Mouse (Mus musculus): ENCODE results near the gene Klrb1c. TPM values are rescaled to one million over a fixed set of nuclear protein-coding genes. Genes with fewer than 3 reads are reported as not detected.
"Not testable (repeated sequence)": the region's sequence is repeated elsewhere in the genome, so short reads cannot be mapped to it uniquely, and the experiment has no call there.

The Klrb1c gene
- polyA plus RNA-seq (2012; rRNA removed) = 29.7 and 72.7 TPM in 2 replicates

GRCm38 (mm10) chr6:128789115-128789514 is at the start of gene Klrb1c:
Gene Klrb1c (minus strand): TSS chr6:128789215.
- DNase-seq (ENCODE audit: low read depth) = no peak

DNA sequence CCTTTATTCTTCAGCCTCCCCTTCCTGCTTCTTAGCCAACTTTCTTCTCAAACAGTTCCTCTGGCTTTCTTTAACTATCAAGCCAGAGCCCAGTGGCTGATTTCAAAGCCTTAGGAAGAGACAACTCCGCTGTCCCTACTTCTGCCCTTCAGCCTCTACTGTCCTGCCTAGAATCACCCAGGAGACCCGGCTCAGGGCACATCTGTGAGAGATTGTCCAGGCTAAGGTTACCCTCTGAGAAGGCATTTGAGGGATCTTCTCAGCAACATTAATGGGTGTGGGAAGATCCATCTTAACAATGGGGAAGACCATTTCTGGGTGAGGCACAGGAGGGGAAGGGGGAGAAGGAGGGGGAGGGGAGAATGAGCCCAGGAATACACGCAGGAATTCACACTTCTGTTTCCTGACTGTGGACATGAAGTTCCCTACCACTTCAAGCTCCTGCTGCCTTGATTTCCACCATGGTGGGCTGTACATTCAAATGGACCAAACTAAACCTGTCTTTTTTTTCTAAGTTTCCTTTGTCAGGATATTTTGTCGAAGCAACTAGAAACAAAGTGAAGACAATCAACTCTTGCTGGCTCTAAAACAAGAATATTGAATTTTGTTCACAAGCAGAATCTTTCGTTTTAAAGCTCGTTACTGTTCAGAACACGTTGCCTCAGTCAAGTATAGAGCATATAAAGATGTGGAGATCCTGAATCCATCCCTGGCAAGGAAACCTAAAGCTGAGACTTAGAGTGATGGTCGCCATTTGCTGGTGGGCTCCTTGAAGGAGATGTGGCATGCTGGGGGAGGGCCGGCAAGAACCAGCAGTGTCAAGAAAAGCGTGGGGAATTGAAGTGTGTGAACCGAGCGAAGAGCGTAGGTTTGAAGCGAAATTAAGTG is 48.7 kb upstream of the Klrb1c start:
- no peak for DNase-seq (ENCODE audit: low read depth)

DNA sequence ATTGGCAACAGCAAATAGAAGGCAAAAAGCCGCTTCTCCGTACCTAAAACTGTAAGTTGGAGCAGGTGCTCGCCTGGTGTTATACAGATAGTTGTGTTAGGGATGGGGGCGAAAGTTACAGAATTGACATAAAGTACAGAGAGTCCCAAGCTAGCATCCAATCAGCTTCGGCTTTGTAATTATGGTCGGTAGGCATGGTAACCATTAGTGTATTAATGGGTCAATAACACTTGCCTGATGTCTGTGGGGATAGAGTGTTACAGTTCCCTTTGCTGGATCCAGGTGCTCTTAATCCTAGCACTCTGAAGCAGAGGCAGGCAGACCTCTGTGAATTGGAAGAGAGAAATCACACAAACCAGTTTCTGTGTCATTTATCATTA is 47.9 kb upstream of the Klrb1c start:
- no peak for DNase-seq (ENCODE audit: low read depth)

- no peak for DNase-seq (ENCODE audit: low read depth)
These were observed 47.4 kb upstream of the Klrb1c start for GRCm38 (mm10) chr6:128836191-128836954.

DNA sequence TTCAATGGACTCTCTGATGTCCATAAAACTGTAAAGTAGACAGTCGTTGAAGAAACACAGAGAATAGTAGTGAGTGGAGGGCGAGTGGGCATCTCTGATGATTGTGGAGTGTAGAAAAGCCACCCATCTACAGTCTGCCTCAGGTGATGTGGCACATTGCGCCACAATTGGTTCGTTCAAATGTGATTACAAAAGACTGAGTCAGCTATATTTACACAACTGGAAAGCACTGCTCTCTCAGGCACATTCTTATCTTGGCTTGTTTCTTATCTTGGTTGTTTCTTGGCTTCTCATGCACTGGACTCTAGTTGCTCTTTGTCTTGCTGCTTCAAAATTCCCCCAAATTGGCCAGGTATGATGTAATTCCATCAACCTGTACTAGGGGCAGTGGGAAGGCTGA is 46.6 kb upstream of the Klrb1c start:
- no peak for DNase-seq (ENCODE audit: low read depth)

- no peak for DNase-seq (ENCODE audit: low read depth)
These were observed 44.0 kb upstream of the Klrb1c start for GRCm38 (mm10) chr6:128833046-128833445.

GRCm38 (mm10) chr6:128829837-128830236 is 40.8 kb upstream of the Klrb1c start:
- no peak for DNase-seq (ENCODE audit: low read depth)

DNA sequence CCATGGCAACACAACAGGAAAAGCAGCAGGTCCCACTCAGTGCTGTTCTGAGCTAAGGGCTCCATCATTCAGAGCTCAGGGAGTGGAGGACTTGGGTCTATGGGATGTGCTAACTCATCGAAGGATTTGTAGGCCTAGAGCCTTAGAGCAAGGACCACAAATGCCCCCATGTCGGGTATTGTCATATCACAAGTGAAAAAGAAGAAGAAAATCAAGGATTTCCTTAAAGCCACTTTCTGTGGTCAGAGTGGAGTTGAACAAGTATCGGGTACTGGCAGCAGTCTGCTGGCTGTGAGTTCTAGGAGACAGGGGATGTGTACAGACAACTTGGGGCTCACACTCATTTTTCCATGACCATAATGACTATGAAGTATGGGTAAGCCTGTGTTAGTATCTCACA is 37.8 kb upstream of the Klrb1c start:
- DNase-seq (ENCODE audit: low read depth) = no peak

DNA sequence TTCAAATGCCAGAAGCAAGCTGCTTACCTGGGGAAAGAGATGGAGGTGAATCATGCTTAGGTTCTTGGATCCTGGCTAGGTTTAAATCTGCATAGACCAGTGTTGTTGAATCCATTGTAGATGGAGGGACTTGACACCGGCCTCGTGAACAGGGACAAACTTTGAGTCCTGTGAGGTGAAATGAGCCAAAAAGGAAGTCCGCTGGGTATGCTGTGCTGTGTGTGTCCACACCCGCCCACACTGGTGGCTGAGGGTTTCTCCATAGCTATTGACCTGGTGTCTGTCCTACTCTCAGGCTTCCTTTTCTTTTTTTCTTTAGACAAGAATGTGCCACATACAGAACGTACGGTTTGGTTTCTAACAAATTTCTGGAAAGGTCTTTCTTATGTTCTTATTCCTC is 37.1 kb upstream of the Klrb1c start, which contains the start of the genes Gm44511 and Klrb1b:
Gene Gm44511, minus strand, starts transcription at position 184 of the 400 bp plus-strand sequence.
Gene Klrb1b, minus strand, starts transcription at position 200 of the 400 bp plus-strand sequence.
- DNase-seq (ENCODE audit: low read depth) = no peak

DNA sequence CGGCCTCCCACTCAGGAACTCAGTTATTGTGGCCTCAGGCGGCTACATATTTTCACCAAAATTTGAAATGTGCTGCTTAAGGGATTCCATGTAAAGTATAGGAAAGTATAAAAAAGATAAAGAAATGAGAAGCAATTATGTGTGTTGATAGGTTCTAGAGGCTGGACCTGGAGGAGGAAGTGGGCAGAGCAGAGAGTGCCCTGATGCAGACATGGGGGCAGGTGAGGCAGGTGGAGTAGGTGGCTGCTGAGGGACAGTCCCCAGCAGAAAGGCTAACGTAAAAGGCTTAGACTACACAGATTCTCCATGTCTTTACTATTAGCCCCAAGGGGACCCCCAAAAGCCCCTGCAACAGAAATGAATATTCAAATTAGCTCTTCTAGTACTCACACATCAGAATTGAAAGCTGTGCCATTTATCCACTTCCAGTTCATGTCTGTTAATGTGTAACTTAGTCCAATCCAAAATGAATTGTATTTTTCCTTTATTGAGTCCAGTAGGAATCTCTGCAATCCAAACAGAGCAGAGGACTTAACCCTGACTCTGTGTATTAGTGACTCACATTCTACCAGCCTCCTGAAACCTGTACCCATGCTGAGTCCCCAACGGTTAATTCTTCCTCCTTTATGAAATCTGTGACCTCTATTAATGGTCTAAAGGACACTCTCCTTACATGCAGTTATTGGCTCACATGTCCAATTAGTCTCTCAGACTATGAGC is 29.2 kb upstream of the Klrb1c start:
- no peak for DNase-seq (ENCODE audit: low read depth)

GRCm38 (mm10) chr6:128808532-128808931 is 19.5 kb upstream of the Klrb1c start:
- DNase-seq (ENCODE audit: low read depth) = no peak

DNA sequence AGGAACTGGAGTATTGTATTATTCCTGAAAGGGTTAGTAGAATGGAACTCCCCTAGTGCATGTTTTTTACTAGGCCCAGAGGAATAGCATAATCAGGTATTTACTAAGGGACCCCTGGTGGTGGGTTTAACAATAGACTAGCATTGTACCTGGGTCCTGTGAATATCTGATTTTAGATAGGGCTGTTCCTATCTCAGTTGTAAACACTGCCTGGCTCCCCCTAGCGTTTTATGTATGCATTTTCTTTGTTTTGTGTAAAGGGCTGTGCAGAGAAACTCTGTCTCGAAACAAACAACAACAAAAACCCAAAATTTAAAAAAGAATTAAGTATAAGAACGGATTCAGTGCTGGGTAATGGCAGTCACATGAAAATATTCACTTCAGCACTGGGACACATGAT is 18.0 kb upstream of the Klrb1c start:
- no peak for DNase-seq (ENCODE audit: low read depth)

DNA sequence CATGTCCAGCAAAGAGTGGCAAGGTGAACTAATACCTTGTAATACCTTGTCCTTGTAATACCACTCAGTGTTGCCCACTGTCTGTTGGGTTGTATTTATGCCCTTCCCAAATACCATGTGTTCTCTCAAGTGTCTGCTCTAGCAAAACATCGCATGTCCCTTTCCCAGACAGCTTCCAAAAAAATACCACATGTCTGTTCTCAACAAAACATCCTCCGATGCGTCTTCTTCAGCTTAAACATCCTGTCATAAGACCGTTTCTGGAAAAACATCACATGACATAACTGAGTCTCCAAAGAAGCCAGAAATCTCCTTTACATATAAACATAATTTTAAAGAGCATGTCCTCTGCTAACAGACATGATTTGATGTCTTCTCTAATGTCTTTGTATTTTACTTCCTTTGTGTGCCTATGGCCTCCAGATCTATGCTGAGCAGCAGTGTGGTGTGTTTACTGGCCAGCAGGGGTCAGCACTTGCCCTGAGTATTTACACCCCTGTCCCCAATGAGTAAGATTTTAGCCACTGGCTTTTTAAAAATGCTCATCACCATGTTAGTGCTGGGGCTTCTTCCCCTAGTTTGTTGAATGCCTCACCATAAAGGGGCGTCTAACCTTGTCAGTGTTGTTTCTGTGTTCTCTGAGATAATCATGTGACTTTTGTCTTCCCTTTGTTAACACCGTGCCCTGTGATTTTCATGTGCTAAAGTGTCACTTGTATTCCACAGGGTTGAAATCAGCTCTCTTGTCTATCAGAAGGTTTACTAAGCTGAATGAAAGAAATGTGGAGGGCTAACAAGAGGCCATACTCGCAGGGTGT is 16.0 kb upstream of the Klrb1c start:
- DNase-seq (ENCODE audit: low read depth) = not testable (repeated sequence)

- peak; percentile 74 for DNase-seq (ENCODE audit: low read depth)
These were observed 14.2 kb upstream of the Klrb1c start for GRCm38 (mm10) chr6:128802999-128803857.

DNA sequence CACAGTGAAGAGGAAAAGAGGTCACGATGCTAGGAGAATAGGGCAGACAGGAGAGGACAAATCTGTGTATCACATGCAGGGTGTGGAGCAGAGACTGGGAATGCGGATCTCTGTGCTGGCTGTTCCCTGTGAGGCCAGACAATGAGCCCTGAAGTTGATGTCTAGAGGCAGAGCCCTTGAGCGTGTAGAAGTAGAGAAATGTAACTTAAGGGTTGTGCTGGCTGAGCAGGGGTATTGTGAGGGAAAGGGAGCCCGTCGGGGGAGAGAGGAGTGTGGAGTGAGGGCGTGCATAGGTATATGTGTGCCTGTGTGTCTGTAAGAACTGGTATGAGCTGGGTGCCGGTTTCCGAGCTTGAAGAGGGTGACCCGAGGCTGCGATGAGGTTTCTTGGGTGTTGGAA is 13.5 kb upstream of the Klrb1c start:
- no peak for DNase-seq (ENCODE audit: low read depth)

- not testable (repeated sequence) for DNase-seq (ENCODE audit: low read depth)
These were observed 11.7 kb upstream of the Klrb1c start for GRCm38 (mm10) chr6:128800696-128801095.

- no peak for DNase-seq (ENCODE audit: low read depth)
These were observed 10.9 kb upstream of the Klrb1c start for GRCm38 (mm10) chr6:128799896-128800270.

- not testable (repeated sequence) for DNase-seq (ENCODE audit: low read depth)
These were observed 10.3 kb upstream of the Klrb1c start for GRCm38 (mm10) chr6:128799144-128799895.

GRCm38 (mm10) chr6:128798772-128799143 is 9.7 kb upstream of the Klrb1c start:
- not testable (repeated sequence) for DNase-seq (ENCODE audit: low read depth)
